Mouse (Mus musculus): ENCODE measurements around the gene Utrn. TPM values are rescaled to one million over a fixed set of nuclear protein-coding genes. Genes with fewer than 3 reads are reported as not detected.

The Utrn gene
- total and polyA plus RNA-seq, 2 experiments from 2014 or later, result 48.4 to 61.6 TPM

DNA sequence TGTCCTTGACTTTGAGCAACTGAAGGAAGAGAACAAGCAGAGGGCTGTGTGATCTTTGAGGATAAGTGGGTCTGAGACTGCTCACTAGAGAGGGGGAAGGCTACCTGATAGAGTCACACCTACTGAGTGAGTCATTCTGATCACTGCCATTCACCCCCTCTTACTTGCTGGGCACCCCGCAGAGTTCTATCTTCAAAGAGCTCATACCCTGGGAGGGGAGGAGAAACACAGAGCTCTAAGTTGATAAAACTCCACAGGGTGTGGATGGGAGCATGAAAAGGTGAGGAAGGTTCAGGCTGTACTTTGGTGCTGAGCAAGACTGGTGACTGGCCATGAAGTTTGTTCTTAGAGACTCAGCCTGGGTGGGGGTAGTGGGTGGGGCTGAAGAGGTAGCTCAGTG is 164.9 kb downstream of the Utrn start:
- Histone ChIP-seq H3K27me3 (ENCODE audit: control insufficient read depth, insufficient read depth, low read length) (no peaks in the 10 kb centered on the region), H3K9me3 (replicated peaks; ENCODE audit: control insufficient read depth, low read length) (0 out of 2 replicates have a peak, but pooled peaks cover 4% of the 10 kb centered on the region), H3K27ac (ENCODE audit: low read depth) (peak overlapping the region; percentile 71)

DNA sequence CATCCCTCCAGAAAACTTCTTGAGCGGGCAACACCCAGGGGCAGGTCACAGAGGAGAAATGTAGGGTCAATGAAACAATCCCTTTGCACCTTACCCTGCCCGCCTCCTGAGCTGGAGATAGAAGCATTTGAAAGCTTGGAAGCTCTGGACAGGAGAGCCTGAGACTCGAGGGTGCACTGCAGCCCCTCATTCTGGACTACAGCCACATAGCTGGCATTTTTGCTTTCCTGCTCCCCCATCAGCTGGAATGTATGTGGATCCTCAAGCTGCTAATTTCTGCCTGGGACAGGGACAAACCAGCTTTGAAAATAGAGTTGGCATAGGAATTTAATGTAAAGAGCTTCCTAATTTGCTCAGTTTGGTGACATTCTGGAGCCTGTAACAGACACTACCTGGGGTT is 165.6 kb downstream of the Utrn start:
- Histone ChIP-seq H3K9ac (replicated peaks; ENCODE audit: low read depth, low read length) (no peak overlapping the region), H3K4me1 (ENCODE audit: control insufficient read depth, insufficient read depth) (peaks cover 25% of the 10 kb centered on the region), H3K4me2 (ENCODE audit: low read depth, low read length) (no peak overlapping the region), H3K27ac (ENCODE audit: low read depth) (peak overlapping the region; percentile 71), H3K27me3 (ENCODE audit: control insufficient read depth, insufficient read depth, low read length) (no peaks in the 10 kb centered on the region), H3K36me3 (replicated peaks; ENCODE audit: control insufficient read depth, insufficient read depth, low read length) (peaks cover 17% of the 10 kb centered on the region; the same call in 1 of the 2 replicates), H3K9me3 (replicated peaks; ENCODE audit: control insufficient read depth, low read length) (0 out of 2 replicates have a peak, but pooled peaks cover 4% of the 10 kb centered on the region), H3K4me3 (ENCODE audit: low read depth, low read length) (no peak overlapping the region)
- 32% methylated on average over 3 of the region's 3 CpGs for WGBS
- ATAC-seq (ENCODE audit: insufficient read depth, low read depth) (peak; percentile 79), DNase-seq (ENCODE audit: low spot score) (peak; percentile 62)
- TF ChIP-seq CTCF (IDR thresholded peaks at IDR 0.05; ENCODE audit: low read depth), result no peak
- peak; percentile 50; the same call in 1 of the 2 replicates for TF ChIP-seq EP300 (IDR thresholded peaks at IDR 0.05; ENCODE audit: low read depth)

More for the DNA sequence above, 164.9 kb downstream of the Utrn start:
- H3K4me2 ChIP-seq (ENCODE audit: low read depth, low read length), result no peak overlapping the region
- DNase-seq (ENCODE audit: low spot score) (no peak), ATAC-seq (ENCODE audit: insufficient read depth, low read depth) (no peak)
- no peak overlapping the region for H3K9ac ChIP-seq (replicated peaks; ENCODE audit: low read depth, low read length)
- WGBS, result 17% methylated on average over 1 of the region's 1 CpGs
- H3K36me3 ChIP-seq (replicated peaks; ENCODE audit: control insufficient read depth, insufficient read depth, low read length), result peaks cover 24% of the 10 kb centered on the region
- TF ChIP-seq CTCF (IDR thresholded peaks at IDR 0.05; ENCODE audit: low read depth) (no peak), EP300 (IDR thresholded peaks at IDR 0.05; ENCODE audit: low read depth) (no peak)
- H3K4me3 ChIP-seq (ENCODE audit: low read depth, low read length), result no peak overlapping the region
- peaks cover 25% of the 10 kb centered on the region for H3K4me1 ChIP-seq (ENCODE audit: control insufficient read depth, insufficient read depth)

GRCm38 (mm10) chr10:12702140-12702539 is 167.0 kb downstream of the Utrn start:
- H3K4me3 ChIP-seq (ENCODE audit: low read depth, low read length), result no peak overlapping the region
- no peak overlapping the region for H3K4me2 ChIP-seq (ENCODE audit: low read depth, low read length)
- H3K9ac ChIP-seq (replicated peaks; ENCODE audit: low read depth, low read length), result no peak overlapping the region
- no peak for ATAC-seq (ENCODE audit: insufficient read depth, low read depth)
- H3K27me3 ChIP-seq (ENCODE audit: control insufficient read depth, insufficient read depth, low read length), result no peaks in the 10 kb centered on the region
- DNase-seq (ENCODE audit: low spot score), result no peak
- 74% methylated on average over 4 of the region's 4 CpGs for WGBS
- no peak overlapping the region for H3K27ac ChIP-seq (ENCODE audit: low read depth)
- H3K9me3 ChIP-seq (replicated peaks; ENCODE audit: control insufficient read depth, low read length), result 0 out of 2 replicates have a peak, but pooled peaks cover 4% of the 10 kb centered on the region
- TF ChIP-seq CTCF (IDR thresholded peaks at IDR 0.05; ENCODE audit: low read depth), result no peak
- TF ChIP-seq EP300 (IDR thresholded peaks at IDR 0.05; ENCODE audit: low read depth), result no peak
- peaks cover 9% of the 10 kb centered on the region; the same call in 1 of the 2 replicates for H3K36me3 ChIP-seq (replicated peaks; ENCODE audit: control insufficient read depth, insufficient read depth, low read length)
- peaks cover 25% of the 10 kb centered on the region for H3K4me1 ChIP-seq (ENCODE audit: control insufficient read depth, insufficient read depth)

GRCm38 (mm10) chr10:12701694-12702093 is 167.5 kb downstream of the Utrn start:
- no peak for ATAC-seq (ENCODE audit: insufficient read depth, low read depth)

DNA sequence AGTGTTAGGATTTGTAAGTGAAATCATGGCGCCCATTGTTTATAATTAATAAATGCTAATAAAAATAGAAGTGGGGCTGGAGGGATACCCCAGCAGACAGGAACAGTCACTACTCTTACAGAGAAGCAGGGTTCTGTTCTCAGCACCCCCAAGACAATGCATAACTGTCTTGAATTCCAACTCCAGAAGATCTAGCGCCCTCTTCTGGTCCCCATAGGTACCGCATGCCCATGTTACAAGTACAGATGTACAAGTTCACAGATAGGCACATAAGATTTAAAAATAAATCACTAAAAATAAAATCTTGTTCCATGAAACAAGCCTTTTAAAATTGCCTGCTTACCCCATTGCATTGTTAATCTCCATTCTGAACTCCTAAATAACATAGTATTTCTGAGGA is 168.6 kb downstream of the Utrn start:
- Histone ChIP-seq H3K27me3 (ENCODE audit: control insufficient read depth, insufficient read depth, low read length) (no peaks in the 10 kb centered on the region), H3K4me1 (ENCODE audit: control insufficient read depth, insufficient read depth) (peaks cover 25% of the 10 kb centered on the region), H3K36me3 (replicated peaks; ENCODE audit: control insufficient read depth, insufficient read depth, low read length) (peaks cover 15% of the 10 kb centered on the region), H3K4me2 (ENCODE audit: low read depth, low read length) (no peak overlapping the region), H3K9me3 (replicated peaks; ENCODE audit: control insufficient read depth, low read length) (0 out of 2 replicates have a peak, but pooled peaks cover 4% of the 10 kb centered on the region), H3K4me3 (ENCODE audit: low read depth, low read length) (no peak overlapping the region), H3K9ac (replicated peaks; ENCODE audit: low read depth, low read length) (no peak overlapping the region), H3K27ac (ENCODE audit: low read depth) (no peak overlapping the region)
- ATAC-seq (ENCODE audit: insufficient read depth, low read depth) (no peak), DNase-seq (ENCODE audit: low spot score) (no peak)
- TF ChIP-seq CTCF (IDR thresholded peaks at IDR 0.05; ENCODE audit: low read depth) (peak; percentile 20; the same call in 1 of the 2 replicates), EP300 (IDR thresholded peaks at IDR 0.05; ENCODE audit: low read depth) (no peak)
- 85% methylated on average over 3 of the region's 3 CpGs for WGBS

More at GRCm38 (mm10) chr10:12701694-12702093, 167.5 kb downstream of the Utrn start:
- Histone ChIP-seq H3K4me3 (ENCODE audit: low read depth, low read length) (no peak overlapping the region), H3K9ac (replicated peaks; ENCODE audit: low read depth, low read length) (no peak overlapping the region), H3K36me3 (replicated peaks; ENCODE audit: control insufficient read depth, insufficient read depth, low read length) (peaks cover 9% of the 10 kb centered on the region), H3K4me1 (ENCODE audit: control insufficient read depth, insufficient read depth) (peaks cover 25% of the 10 kb centered on the region), H3K27me3 (ENCODE audit: control insufficient read depth, insufficient read depth, low read length) (no peaks in the 10 kb centered on the region), H3K27ac (ENCODE audit: low read depth) (no peak overlapping the region), H3K9me3 (replicated peaks; ENCODE audit: control insufficient read depth, low read length) (0 out of 2 replicates have a peak, but pooled peaks cover 4% of the 10 kb centered on the region), H3K4me2 (ENCODE audit: low read depth, low read length) (no peak overlapping the region)
- DNase-seq (ENCODE audit: low spot score), result no peak
- TF ChIP-seq CTCF (IDR thresholded peaks at IDR 0.05; ENCODE audit: low read depth), result no peak; the same call in 1 of the 2 replicates
- TF ChIP-seq EP300 (IDR thresholded peaks at IDR 0.05; ENCODE audit: low read depth), result no peak
- 15% methylated on average over 7 of the region's 7 CpGs for WGBS

- no peak for TF ChIP-seq CTCF (IDR thresholded peaks at IDR 0.05; ENCODE audit: low read depth)
- 91% methylated on average over 3 of the region's 3 CpGs for WGBS
- Histone ChIP-seq H3K9me3 (replicated peaks; ENCODE audit: control insufficient read depth, low read length) (0 out of 2 replicates have a peak, but pooled peaks cover 4% of the 10 kb centered on the region), H3K4me1 (ENCODE audit: control insufficient read depth, insufficient read depth) (peaks cover 11% of the 10 kb centered on the region), H3K4me3 (ENCODE audit: low read depth, low read length) (no peak overlapping the region), H3K27me3 (ENCODE audit: control insufficient read depth, insufficient read depth, low read length) (no peaks in the 10 kb centered on the region), H3K36me3 (replicated peaks; ENCODE audit: control insufficient read depth, insufficient read depth, low read length) (peaks cover 17% of the 10 kb centered on the region), H3K9ac (replicated peaks; ENCODE audit: low read depth, low read length) (no peak overlapping the region), H3K4me2 (ENCODE audit: low read depth, low read length) (no peak overlapping the region), H3K27ac (ENCODE audit: low read depth) (no peak overlapping the region)
- ATAC-seq (ENCODE audit: insufficient read depth, low read depth) (no peak), DNase-seq (ENCODE audit: low spot score) (no peak)
These were observed 171.3 kb downstream of the Utrn start for GRCm38 (mm10) chr10:12697902-12698301.
